Mouse (Mus musculus) G1E (cell line): ENCODE data around the gene Fcf1.

Source experiments
- CTCF ChIP-seq: IDR thresholded peaks from 2 replicates; pipeline ENCODE4 v1.5.1; 2012; ENCODE audit warnings: low read depth, low read length, inconsistent platforms, mixed read lengths
- GATA1 ChIP-seq: IDR thresholded peaks from 2 replicates; pipeline ENCODE4 v1.6.1; 2012; ENCODE audit warnings: borderline replicate concordance, low read length, inconsistent platforms, mixed read lengths

GRCm38 (mm10) chr12:84969656-84970427 lies 855 bp upstream of the Fcf1 start:
- no peak for TF ChIP-seq CTCF
- no peak for TF ChIP-seq GATA1
